Mouse (Mus musculus): ENCODE measurements around the gene Enc1. TPM values are rescaled to one million over a fixed set of nuclear protein-coding genes. Genes with fewer than 3 reads are reported as not detected.
A peak's percentile ranks its signal among the peaks of the same experiment; 100 is the strongest.

Gene Enc1
- total RNA-seq, 2 experiments from 2014 or later = 740 to 833 TPM

DNA sequence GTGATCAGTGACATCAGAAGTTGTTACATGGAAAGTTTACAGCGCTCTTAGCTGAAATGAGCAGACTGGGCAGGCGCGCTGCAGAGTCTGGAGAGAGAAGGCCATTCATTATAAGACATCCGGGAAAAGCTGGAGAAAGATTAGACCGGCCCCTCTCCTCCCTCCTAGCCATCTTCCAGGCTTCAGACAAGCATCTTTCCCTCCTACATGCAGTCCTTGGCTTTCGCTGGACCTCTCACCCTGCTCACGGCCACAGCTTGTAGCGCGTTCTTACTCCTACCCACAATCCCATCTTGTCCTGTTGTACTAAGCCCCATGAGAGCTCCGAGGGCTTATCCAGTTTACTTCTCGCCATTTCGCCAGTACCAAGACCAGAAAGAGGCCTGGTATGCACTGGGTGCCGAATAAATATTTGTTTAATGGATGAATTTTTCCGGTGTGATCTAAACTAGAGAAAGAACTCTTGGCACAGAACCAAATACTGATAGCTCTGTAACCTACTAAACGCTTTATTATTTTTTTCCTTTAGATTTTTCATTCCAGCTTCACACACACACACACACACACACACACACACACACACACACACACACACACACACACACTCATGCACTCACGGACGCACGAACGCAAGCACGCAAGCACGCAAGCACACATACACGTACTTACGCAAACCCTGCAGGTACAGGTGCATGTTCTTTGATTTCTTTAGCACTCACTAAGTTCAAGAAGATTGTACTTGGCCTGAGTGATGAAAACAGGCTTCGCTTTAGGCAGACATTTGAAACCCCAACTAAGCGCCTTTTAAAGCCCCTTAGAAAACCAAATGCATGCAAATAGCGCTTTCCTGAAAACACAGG, 41.4 kb downstream of the Enc1 start:
- intact Hi-C loops (cut with DNase I) = no loop called here
- DNase-seq = no peak

DNA sequence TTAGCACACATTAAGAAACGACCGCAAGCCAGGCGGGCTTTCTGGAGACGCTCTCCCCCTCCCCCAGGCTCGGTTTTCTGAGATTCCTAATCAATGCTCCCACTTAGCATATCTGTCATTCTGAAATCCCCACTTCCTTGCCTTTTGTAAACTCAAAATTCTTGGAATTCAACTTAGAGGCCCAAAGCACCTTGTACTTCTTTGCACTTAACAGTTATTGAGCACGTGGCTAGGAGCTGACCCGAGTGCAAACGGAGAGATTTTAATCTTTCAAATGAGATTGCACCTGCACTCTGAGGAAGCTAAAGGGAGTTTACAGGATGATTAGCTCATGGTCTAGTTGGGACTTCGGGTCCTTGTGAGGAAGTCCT, 42.0 kb downstream of the Enc1 start:
- no peak for DNase-seq
- intact Hi-C loops (cut with DNase I) = no loop called here

DNA sequence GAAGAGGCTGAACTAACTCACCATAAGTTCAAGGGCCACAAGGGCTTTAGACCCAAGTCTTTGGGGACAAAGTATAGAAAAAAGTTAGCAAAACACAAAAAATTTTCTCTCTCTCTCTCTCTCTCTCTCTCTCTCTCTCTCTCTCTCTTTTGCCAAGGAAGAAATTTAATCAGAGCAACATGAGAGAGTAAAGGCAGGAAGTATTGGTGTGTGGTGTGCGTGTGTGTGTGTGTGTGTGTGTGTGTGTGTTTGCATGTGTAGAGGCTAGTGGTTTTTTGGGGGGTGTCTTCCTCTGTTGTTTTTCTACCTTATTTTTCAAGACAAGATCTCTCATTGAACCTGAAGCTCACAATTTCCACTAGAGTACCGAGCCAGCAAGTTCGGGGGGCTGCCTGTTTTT, 46.1 kb downstream of the Enc1 start:
- no peak for DNase-seq
- intact Hi-C loops (cut with DNase I) = no loop called here

DNA sequence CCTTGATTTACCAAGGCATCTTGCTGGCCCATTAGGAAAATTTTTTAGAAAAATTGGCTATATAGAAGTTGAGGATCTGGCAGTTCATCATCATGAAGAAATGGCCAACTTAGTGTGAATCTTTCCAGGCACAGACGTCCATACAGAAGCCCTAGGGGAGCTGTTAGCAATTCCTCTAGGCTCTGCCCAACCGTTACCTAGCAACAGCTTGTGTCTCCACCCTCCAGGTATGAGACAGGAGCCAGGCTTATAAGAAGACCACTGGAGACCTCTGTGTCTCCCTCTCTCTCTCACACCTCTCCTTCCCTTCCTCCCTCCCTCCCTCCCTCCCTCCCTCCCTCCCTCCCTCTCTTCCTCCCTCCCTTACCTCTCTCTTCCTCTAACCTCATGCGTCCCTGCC, 49.8 kb downstream of the Enc1 start:
- no peak for DNase-seq
- intact Hi-C loops (cut with DNase I) = no loop called here

DNA sequence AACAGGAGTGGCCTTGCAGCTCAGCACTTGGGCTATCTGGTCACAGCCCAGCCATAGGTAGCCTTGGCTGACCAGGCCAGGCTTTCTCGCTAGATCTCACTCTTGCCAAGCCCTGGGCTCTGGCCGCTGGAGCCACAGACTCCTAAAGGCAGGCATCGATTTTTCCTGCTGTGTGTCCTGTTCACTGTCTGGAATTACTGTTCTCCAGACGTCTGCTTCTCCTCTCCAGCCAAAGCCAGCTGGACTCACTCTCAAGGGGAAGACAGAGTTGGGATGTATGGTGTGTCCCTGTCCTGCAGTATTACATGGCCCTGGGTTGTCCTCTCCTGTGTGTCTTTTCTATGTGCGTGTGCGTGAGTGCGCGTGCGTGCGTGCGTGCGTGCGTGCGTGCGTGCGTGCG, 50.4 kb downstream of the Enc1 start:
- intact Hi-C loops (cut with DNase I) = no loop called here
- DNase-seq = peak; percentile 44

DNA sequence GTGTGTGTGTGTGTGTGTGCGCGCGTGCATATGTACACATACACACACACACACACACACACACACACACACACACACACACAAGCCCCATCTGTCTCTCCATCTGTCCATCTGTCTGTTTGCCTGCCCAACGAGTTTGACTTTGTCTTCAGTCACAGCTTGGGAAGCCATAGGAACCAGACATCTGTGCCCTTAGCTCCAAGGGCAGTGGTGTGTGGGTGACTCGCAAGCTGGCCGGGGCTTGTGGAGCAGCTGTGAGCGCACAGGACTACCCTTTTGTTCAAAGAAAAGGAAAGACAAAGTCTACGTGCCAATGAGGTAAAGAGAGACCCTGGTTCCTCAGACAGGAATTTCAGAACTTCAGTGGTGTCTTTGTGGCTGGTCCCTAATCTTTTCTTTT, 51.1 kb downstream of the Enc1 start:
- intact Hi-C loops (cut with DNase I) = no loop called here
- DNase-seq = peak; percentile 79

DNA sequence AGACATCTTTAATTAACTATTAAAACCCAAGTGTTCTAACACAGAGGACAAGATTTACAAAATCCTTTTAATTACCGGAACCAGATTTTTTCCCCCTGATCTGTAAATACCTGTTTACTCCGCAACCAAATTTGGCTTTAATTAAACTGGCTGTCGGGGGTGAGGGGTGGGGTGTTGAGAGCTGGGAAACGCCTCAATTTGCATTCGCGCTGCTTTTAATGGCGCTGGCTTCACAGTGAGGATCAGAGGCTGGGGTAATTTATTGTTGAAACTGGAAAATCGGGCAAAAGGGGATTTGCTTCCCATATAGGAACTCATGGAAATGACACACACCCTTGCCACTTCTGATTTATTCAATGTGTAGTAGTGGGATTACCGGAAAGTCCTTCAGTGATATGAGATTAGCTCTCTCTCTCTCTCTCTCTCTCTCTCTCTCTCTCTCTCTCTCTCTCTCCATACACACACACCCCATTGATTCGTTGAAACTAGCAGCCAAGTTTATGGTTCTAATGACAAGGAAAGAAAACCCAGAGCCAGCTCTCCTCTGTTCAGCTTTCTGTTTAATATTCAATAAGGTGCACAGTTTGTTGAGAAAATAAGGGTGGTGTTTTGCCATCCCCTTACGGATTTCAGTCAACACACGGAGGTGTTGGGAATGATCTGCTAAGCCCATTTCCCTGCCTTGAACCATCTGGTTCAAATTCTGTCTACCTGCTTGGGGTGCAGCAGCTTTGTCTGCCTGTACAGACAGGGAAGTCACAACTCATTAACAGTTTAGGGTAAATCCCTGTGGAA, 51.7 kb downstream of the Enc1 start:
- no peak for DNase-seq
- intact Hi-C loops (cut with DNase I) = no loop called here

DNA sequence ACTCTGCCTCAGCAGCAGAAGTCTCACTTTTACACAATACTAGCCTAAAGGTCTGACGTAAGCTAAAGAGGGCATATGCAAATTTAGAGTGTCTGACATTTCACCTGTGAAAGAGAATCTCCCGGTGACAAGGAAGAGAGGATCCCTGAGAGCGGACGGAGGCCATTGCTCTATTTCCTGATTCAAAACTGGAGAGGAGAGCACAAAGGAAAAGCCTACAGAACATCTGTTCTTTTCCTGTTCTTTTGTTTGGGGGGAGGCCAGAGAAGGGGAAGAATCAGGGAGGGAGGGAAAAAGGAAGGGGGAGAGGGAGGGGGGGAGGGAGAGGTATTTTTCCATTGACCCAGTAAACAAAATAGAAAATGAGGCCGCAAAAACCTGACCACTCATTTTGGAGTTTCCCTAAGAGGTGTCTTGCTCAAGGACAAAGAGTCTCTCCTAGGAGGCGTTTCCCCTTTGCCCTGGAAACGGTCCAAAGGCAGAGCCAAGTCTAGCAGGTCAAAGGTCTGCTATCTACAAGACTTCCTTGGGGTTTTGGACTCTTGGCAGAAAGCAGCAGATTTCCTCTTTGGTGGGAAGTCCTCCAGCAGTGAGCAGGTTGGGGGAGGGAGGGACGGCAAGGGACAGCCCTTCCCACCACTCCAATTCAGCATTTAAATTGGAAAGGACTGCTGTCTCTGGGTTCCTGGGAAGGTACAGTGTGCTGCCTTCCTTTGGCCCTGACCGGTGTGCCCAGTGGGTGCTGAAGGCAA, 54.4 kb downstream of the Enc1 start:
- no peak for DNase-seq
- intact Hi-C loops (cut with DNase I) = no loop called here

DNA sequence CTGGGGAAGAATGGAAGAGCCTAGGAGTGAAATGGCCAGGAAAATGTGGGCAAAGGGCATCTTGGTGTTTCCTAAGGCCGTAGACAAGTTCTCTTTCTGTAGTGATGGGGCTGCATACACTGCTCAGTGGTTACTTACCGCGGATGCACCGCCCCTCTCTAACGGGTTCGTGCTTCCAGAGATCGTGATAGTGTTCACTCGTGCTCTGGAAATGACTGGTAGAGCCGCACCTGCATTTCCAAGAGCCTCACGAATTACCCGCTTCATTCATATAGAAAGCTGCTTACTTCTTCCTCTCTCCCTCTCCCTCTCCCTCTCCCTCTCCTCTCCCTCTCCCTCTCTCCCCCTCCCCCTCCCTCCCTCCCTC, 54.9 kb downstream of the Enc1 start:
- intact Hi-C loops (cut with DNase I) = no loop called here
- no peak for DNase-seq

DNA sequence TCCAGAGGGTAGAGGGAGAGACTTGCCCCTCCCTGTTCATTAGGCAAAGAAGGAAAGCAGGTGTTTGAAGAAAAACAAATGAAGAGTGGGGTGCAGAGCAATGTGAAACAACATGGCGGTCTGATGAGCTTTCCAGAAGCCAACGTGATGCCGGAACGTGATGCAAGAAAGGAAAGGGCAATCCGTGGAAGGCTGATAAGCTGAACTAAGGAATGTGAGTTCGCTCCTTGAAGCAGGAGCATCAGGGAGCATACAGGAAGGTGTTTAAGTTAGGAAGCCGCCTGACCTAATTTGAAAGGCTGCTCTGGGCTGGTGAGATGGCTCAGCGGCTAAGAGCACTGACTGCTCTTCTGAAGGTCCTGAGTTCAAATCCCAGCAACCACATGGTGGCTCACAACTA, 55.4 kb downstream of the Enc1 start:
- DNase-seq = no peak
- intact Hi-C loops (cut with DNase I) = no loop called here

DNA sequence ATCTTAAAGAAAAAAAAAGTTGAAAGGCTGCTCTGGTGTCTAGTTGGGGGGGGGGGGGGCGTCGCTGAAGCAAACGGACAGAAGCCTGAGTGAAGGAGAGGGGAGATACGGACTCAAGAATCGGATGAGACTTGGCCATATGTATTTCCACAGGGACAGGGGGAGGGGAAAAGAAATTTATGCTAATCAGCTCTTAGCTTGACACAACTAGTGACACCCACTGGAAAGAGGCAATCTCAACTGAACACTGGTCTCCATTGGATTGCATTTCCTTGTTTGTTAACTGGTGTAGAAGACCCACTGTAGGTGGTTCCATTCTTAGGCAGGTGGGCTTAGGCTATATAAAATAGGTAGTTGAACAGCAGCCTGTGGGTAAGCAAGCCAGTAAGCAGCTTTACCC, 55.9 kb downstream of the Enc1 start:
- DNase-seq = no peak
- intact Hi-C loops (cut with DNase I) = no loop called here

DNA sequence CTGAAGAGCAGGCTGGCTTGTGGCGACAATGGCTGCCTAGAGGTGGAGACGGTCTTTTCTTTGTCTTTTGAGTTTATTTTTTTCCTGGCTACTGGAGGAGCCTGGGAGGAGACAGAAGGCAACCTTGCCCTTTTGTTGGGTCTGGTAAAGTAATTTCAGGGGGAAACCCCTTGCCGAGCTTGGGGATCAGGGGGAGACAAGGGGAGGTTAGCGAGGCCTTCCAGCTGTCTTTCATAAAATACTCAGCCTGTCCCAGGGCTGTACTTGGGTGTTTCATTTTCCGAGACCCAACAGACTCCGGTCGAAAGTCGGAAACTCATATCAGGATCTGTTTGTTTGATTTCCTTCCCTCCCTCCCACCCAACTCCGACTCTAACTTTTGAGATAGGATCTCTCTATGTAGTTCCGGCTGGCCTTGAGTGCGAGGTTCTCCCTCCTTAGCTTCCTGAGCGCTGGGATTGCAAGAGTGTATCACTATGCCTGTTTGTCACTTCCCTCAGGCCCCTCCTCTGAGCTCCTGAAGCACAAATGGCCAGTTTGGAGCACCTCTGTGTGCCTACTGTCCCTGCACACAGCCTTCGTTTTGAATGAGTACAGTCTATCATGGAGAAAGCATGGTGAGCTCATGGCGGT, 56.6 kb downstream of the Enc1 start:
- DNase-seq = no peak
- intact Hi-C loops (cut with DNase I) = no loop called here

DNA sequence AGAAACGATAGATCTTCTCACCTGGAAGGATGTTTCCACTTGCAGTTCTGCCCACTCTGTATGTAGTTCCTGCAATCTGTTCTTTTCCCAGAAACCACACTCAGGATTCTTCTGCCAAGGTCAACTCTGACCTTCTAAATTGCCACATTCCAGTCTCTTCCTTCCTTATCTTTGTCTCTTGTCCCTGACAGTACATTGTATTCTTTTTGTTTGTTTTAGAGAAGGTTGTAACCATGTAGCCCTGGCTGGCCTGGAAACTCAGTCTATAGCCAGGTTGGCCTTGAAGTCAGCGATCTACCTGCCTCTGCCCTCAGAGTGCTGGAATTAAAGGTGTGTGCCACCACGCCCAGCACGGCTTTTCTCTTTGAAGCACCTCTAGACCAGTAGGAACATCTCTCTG, 58.0 kb downstream of the Enc1 start:
- intact Hi-C loops (cut with DNase I) = no loop called here
- DNase-seq = no peak

DNA sequence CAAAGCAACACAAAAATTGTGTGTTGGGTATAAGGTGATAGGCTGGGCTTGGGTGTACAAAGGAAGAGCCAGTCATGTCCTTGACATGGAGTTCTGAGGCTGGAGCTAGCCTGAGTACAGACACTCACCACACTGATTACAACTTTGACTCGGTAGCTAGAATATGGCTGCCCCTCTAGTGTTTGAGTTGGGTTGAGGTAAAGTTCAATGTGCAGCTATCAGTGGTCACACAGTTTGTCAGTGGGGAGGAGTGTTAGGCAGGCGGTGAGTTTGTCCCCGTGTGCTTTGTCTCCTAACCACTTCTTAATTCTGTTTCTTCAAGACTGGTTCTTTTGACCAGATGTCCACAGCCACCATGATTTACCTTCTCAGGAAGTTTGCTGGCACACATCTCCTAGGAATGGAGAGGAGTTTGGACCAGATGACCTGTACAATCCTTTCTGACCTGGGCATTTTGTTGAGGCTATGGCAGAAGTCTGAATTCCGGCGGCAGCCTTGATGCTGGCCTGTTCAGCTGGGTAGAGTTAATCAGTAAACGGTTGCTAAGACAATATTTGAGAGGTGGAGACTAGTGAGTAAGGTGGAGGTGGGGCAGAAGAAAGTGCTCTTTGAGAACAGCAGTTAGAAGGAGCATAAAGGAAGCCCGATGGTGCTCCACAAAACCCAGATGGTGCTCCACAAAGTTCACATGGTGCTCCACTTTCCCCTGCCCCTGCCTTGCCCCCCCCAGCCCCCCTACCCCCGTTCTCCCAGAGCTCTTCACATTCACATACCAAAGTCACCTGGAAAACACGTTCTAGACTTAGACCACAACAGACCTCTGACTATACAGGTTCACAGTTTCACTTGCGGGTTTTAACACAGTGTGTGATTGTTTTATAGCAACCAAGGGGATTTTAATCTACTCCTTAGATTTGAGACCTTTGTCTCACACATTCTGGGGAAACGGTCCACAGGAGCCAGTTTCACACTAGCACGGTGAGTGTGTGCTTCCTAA, 59.3 kb downstream of the Enc1 start:
- intact Hi-C loops (cut with DNase I) = no loop called here
- no peak for DNase-seq

Other genes starting within 250 kb of the Enc1 start
- gene 1700029F12Rik, start 206.7 kb upstream of the Enc1 start, total RNA-seq (2021) = not detected
- gene Fam169a, start 173.8 kb upstream of the Enc1 start, total RNA-seq (2021) = 10 to 100 TPM; 36.6 to 38.4 TPM
- 1 to 10 TPM in 1 of 2 experiments, not detected in 1; 6.2 TPM for gene Gm6169, start 141.9 kb upstream of the Enc1 start, total RNA-seq (2021)
- 10 to 100 TPM; 23.4 to 24.1 TPM for gene Gfm2, start 103.2 kb upstream of the Enc1 start, total RNA-seq (2021)
- 10 to 100 TPM; 71.6 to 76.4 TPM for gene Nsa2, start 103.2 kb upstream of the Enc1 start, total RNA-seq (2021)
- gene Hexb, start 42.7 kb upstream of the Enc1 start, total RNA-seq (2021) = 10 to 100 TPM; 38.9 to 42.2 TPM

All from left cerebral cortex, postnatal 4 days (tissue).